Mouse (Mus musculus) C2C12 (cell line): Measurements from ENCODE around the gene Ahcyl2.

Experiments used
- CEBPB ChIP-seq: IDR thresholded peaks from one replicate; pipeline ENCODE4 v1.6.1; 2011; ENCODE audit warnings: low read depth, mild to moderate bottlenecking, control low read depth, moderate library complexity
- CTCF ChIP-seq: IDR thresholded peaks from one replicate; pipeline ENCODE4 v1.5.1; 2011; ENCODE audit not compliant: control insufficient read depth, insufficient read depth, insufficient read length
- FOSL1 ChIP-seq: IDR thresholded peaks from one replicate; pipeline ENCODE4 v1.8.0; 2011; ENCODE audit warnings: mild to moderate bottlenecking, low read length; ENCODE audit not compliant: poor library complexity, insufficient read depth, severe bottlenecking
- MAX ChIP-seq: IDR thresholded peaks from one replicate; pipeline ENCODE4 v1.6.1; 2011; ENCODE audit warnings: mild to moderate bottlenecking, control low read depth
- MYOG ChIP-seq: IDR thresholded peaks from one replicate; pipeline ENCODE4 v1.6.1; 2011; ENCODE audit not compliant: control insufficient read depth, insufficient read length; ENCODE audit errors: extremely low read depth
- USF1 ChIP-seq: IDR thresholded peaks from one replicate; pipeline ENCODE4 v1.6.1; 2011; ENCODE audit warnings: low read depth, mild to moderate bottlenecking, control low read depth, moderate library complexity

DNA sequence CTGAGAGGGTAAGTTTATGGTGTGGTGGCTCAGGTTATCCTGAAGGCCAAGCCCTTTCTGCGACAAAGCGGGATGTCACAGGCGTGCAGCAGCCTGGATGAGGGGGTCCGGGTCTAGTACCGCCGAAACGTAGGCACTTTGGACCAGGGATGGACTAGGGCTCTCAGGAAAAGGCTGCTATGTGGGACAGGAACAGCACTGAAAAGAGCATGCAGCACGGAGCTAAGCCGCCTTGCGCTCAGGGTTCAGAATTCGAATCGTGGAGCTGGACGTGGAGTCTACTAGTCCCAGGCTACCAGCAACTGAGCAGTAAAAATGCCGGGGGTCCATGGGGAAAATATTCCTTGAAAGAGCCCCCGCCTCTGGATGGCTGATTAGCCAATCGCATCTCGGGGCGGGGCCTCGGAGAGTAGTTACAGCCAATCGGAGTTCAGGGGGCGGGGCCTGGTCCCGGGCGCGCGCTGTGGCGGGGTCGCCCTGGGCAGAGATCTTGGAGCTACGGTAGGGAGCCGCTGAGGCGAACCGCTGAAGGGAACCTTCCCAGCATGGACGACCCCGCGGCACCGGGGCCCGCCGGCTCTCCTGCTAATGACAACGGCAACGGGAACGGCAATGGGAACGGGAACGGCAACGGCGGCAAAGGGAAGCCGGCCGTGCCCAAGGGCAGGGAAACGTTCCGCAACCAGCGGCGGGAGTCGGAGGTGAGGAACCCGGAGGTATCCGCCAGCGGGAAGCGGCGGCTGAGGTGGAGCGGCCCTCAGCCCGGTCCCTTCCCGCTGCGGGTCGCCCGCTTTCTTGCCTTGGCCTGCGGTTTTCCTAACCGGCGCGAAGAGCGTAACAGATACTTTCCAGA is 148.9 kb downstream of the Ahcyl2 start, which contains the start of gene Strip2:
- TF ChIP-seq CTCF (no peak), MYOG (no peak), USF1 (no peak), MAX (no peak), FOSL1 (no peak), CEBPB (no peak)
